Mouse (Mus musculus) embryo, embryonic 10.5 days (tissue): ENCODE measurements at regions not wholly inside any gene's neighbourhood (a gene's known extent, or its start where the extent isn't known, plus 50 kb on each side); places are given as distances from the start of the nearest gene placed in this dataset.
"Not testable (repeated sequence)": the region's sequence is repeated elsewhere in the genome, so short reads cannot be mapped to it uniquely, and the experiment has no call there.

Source experiments
- DNase-seq: peaks from one replicate; pipeline ENCODE4 v3.0.0-alpha.2; 2015; ENCODE audit warnings: low spot score

DNA sequence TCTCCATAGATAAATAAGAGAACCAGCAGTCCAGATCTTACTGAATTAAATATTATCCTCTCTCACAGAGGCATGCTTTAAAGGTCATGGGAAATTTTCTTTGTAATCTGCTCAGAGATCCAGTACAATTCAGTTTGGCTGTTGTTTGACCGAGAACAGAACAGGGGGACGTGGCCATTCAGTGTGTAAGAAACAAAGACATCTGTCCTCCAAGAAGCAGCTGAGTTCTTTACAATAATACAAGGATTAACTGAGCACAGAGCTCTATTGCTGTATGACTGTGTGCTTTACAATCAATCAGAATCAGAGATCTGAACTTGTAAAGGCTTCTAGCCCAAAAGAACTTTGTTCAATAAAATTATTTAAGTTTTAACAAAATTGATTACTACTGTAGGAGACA lies 287.6 kb upstream of the Cntn5 start:
- DNase-seq, result peak; percentile 3

DNA sequence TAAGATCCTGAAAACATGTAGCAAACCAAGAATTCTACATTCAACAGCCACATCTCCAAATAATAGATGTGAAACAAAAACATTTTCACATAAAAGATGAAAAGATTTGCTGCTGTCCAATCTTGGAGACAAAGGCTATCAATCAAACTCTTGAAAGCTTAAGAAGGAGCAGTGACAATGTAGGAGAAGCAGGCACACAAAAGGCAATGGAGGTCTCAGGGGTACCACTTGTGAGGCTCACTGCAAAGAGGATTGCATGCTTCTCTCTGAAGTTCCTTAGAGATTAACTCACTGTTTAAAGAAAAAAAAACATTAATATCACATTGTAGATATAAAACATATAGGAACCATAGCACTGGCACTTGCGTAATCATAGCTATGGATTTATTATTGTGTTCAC lies 241.2 kb upstream of the Cntn5 start:
- peak; percentile 6 for DNase-seq

DNA sequence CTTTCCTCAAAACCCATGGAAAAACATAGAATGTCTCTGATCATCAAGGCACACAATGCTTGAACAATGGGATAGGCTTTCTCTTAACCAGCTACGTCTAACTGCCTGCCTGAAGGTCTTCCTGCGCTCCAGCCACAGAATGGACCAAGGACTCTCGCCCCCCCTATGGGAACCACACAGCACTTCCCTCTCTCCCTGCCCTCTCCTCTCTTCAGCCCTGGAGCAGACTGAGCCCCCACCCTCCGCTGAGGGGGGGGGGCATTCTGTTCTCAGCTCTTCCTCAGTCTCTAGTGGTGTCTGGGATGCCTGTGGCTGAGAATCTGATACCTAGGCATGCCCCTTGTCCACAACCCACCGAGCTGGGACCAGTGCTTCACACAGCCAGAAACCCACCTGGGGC lies 222.3 kb upstream of the Cntn5 start:
- no peak for DNase-seq

DNA sequence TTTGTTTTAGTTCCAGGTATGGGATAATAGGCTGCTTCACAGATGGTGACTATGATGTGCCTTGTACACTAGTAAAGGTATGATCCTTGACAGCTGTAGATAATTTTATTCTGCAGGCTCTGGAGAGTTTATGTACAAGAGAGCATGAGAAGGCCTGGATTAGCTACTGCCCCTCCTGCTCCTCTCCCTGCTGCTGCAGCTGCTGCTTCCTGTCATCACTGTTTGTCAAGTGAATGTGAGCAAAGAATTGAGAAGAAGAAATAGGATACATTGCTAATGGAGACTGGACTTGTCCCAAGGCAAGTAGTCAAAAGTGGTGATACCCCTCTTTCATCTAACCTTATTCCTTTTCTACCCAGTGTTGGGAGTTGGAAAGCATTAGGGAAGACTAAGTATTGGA lies 214.6 kb upstream of the Cntn5 start:
- no peak for DNase-seq

DNA sequence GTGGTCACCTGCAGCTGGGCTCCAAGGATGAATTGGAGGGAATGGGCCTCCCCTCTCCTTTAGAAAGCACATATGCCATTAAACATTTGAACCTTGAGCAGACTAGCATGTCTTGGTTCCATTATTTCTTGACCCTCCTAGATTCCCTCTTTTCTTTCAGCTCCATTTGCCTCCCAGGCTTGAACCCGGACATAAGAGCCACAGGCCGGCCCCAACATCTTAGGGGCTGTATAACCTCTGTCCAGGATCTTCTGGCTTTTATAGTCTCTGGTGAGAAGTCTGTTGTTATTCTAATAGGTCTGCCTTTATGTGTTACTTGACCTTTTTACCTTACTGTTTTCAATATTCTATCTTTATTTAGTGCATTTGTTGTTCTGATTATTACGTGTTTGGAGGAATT lies 203.3 kb upstream of the Cntn5 start:
- DNase-seq, result not testable (repeated sequence)

DNA sequence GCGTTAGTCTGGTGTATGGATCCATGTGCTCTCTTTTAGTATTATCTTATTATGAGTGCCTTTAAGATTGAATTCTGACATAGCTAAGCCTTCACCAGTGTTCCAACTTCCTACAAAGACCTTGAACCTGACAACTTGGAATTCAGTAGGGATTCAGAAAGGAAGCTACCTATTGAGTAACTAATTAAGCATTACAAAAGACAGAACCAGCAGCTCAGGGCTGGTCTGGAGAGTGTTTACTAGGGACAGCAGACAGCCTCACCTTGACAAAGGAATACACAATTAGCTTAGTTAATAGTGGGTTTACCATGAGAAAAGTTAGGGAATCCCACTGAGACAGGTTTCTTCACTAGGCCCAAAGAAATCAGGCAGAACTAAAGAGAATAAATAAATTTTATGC lies 202.6 kb upstream of the Cntn5 start:
- DNase-seq, result not testable (repeated sequence)

DNA sequence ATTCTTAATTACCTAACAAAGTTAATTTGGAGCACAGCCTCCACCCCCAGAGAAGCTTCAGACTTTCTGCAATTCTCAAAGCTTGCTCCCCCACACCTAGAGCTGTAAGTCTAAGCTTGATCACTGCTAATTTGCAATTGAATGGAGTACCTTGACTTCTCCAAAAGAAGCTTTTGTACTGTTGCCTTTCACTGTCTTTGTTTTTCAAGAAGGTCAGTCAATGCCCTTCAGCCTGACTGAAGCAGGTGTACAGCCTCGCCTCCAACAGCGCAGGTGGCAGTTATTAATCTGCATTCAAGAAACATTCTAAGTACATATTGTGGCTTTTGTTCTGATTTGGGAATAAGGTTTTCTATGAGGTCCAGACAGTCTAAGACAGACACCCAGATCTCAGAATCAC lies 201.7 kb upstream of the Cntn5 start:
- DNase-seq, result no peak

DNA sequence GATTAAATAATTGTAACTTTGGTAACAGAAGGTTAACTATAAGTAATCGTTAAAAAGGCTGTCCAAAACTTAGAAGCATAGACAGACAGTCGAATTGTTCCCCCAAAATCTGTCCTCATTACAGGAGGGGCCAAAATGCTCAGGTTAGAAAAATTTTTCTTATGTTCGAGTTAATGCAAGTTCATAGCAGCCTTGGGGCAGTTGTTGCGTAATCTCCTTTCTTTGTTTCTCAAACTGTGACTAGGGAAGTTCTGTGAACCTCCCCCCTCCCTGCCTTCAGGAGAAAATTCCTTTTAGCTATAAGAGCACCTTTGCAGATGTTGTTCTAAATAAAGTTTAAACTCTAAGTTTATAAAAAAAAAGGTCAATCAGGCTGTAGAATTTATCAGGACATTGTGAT lies 198.9 kb upstream of the Cntn5 start:
- no peak for DNase-seq

DNA sequence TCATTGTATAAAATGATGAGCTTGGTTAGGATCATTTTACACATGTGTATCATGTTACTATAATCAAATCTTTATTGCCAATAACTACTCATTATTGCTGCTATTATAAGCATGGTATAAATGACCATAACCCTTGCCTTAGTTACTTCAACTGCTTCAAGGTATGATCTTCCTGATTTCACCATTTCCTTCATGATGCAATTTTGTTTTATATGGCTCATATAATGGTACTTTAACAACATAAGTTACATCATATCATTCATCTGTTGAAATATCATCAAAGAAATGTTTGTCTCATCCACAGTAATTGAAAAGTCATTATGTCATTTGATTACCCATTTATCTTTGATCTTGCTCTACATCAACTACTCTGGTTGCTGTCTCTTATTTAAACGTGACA lies 188.3 kb upstream of the Cntn5 start:
- DNase-seq, result no peak

DNA sequence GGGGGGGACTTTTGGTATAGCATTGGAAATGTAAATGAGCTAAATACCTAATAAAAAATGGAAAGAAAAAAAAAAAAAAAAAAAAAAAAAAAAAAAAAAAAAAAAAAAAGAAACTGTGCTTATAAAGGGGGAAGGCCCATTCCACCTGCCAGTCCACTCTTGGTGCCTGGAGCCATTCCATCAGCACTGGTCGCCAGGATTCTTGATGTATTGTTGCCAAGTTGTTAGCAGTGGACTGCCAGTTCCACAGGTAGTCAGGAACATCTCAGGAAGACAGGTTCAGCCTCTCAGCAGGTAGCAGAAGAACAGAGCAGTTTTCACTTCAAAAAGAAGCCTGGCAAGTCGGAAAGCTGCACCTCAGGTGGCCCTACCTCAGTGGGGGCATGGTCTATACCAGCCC lies 162.6 kb upstream of the Cntn5 start:
- DNase-seq, result not testable (repeated sequence)

DNA sequence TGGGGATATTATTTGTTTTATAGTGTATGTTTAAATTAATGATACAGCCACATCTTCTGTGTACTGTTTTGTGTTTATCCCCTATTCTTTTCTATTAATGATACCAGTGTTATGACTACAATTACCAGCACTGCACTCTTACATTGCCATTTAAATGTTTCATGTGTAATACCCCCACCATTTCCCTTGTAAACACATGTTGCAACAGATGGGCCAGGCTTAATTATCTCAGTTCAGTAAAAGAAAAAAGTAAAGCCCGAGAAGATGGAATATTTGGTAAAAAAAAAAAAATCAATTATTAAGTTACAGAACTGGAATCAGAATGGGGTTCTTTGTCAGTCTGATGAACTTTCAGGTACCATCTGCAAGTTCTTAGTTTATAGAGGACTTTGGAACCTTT lies 158.3 kb upstream of the Cntn5 start:
- no peak for DNase-seq
